Mouse (Mus musculus) right cerebral cortex, postnatal 10 days (tissue): Measurements from ENCODE around the gene Cdc42bpb.
A peak's percentile ranks its signal among the peaks of the same experiment; 100 is the strongest.

Source experiments
- DNase-seq, 2 experiments: peaks; one replicate each; pipeline ENCODE4 v3.0.0; 2021; ENCODE audit warnings: low spot score in 2 of 2

Cdc42bpb gene

GRCm38 (mm10) chr12:111386642-111387120, 9.2 kb upstream of the Cdc42bpb start:
- no peak for DNase-seq

GRCm38 (mm10) chr12:111385883-111386641, 8.5 kb upstream of the Cdc42bpb start:
- no peak for DNase-seq

GRCm38 (mm10) chr12:111378812-111379211, 1.3 kb upstream of the Cdc42bpb start:
- no peak for DNase-seq

DNA sequence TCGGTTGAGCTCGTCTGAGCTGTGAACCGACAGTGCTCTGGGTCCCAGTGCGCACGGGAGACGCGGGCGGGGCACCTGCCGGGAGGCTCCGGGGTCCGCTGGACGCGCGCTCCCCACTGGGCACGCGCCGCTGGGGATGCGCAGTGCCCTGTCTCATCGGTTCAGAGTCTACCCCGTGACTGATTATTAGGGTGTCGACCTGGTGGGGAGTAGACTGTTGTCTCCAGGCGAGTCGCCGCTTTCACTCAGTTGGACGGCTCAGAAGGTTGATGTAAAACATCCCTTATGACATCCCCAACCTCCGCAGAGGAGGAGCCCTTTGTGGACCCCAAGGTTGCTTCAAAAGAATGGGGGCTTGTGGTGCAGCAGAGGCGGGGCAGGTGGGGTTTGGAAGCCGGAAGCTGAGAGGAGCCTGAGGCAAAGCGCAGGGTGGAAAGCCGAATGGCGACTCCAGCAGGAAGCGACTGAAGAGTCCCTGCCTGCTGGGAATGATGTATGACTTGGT, 520 bp upstream of the Cdc42bpb start:
- DNase-seq, result peak in 1 of 2 experiments; percentile 56

- peak; percentile 65 to 70 for DNase-seq
Measured at GRCm38 (mm10) chr12:111376826-111377331, 639 bp downstream of the Cdc42bpb start.

GRCm38 (mm10) chr12:111376053-111376452, 1.5 kb downstream of the Cdc42bpb start:
- no peak for DNase-seq

- no peak for DNase-seq
Measured at GRCm38 (mm10) chr12:111375559-111375958, 2.0 kb downstream of the Cdc42bpb start.

DNA sequence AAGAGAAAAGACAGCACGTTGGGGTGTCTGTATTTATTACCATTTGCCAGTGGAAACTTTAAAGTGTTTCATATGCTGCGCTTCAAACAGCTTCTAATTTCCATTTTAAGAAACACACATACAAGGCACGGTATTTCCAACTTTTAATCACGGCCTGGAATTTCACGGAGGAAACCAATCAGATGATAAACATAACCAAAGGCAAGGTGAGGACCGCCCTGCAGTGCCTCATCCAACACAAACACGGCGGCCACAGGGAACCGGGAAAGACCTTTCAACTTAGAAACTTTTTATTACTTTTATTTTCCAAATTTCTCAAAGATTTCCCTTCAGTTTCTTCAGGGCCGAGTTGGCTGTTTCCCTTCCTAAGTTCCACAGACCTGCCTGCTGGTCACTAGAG, 2.8 kb downstream of the Cdc42bpb start:
- no peak for DNase-seq

- no peak for DNase-seq
Measured at GRCm38 (mm10) chr12:111373411-111373810, 4.1 kb downstream of the Cdc42bpb start.

GRCm38 (mm10) chr12:111371905-111372304, 5.6 kb downstream of the Cdc42bpb start:
- no peak for DNase-seq

GRCm38 (mm10) chr12:111370249-111370648, 7.3 kb downstream of the Cdc42bpb start:
- DNase-seq, result no peak

DNA sequence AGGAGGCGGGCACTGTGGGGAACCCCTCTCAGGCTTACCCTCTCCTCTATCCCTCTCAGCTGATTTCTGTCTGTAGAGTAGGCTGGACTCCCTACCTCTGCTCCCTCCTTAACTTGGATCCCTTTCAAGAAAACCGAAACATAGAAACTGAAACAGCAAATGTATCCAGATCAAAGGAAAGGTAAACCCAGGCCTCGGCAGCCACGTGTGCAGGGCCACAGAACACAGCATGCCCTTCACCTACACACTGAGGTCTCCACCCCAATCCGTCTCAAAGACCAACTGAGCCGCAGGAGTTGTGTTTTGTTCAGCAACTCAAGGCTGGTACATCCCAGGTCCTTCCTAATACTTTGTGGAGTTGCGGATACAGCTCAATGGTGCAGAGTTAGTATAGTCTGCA, 10.5 kb downstream of the Cdc42bpb start:
- no peak for DNase-seq

DNA sequence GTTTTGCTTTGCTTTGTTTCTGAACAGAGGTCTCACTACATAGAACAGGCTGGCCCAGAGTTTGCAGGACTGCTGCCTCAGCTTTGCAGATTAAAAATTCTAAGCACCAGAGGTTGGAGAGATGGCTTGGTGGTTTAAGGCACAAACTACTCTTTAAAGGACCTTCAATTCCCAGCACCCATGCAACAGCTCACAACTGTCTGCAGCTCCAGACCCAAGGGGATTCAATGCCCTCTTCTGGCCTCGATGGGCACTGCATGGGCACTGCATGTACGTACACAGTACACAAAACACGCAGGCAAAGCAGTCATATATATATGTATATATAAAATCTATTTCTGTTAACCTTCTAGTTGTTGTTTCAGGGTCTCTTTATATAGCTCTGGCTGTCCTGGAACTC, 13.3 kb downstream of the Cdc42bpb start:
- no peak for DNase-seq

DNA sequence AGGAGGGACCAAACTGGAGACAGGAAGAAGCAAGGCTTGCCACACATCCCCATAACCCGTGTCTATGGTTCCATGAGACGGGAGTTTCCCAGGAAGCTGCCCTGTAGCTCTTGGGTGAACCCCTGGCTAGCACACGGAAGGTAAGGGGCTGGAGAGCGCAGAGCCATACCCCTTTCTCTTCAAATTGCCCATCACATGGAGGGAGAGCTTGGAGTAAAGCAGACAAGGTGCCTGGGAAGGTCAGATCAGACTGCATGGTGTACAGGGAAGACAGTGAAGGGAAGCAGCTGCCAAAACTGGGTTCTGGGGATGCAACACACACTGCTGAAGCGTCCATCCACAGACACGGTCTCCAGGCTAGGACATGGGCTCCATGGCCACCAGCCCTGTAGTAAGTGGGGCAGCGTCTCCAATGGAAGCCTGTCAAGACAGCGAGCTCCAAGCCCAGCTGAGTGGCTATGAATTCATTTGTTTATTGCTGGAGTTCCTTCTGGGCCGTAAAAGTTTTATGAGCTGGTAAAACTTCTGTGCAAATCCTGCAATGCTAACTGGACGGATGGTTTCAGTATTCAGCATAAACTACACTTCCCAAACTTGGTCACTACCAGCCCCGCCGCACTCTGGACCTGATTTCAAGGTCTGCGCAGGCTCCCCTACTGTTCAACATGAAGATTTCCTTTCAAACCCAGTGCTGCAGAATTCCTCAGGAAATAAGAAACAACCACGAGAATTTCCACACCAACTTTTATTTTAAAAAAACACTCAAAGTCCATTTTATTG, 16.0 kb downstream of the Cdc42bpb start:
- no peak for DNase-seq

DNA sequence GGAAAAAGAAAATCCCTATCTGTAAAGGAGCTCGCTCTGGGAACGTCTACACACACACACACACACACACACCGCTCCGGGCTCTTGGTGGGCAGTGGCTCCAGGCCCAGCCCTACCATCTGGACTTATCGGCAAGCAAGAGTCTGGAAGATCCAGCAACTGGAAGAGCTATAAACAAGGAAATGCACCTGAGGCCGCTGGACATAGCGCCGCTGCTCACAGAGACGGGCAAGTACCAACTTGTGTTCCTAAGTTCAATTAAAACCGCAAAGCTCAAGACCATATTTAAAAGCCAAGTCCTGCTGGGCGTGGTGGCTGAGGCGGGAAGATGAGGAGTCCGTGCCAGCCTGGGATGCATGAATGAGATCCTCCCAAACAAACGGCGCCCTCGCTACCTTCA, 16.8 kb downstream of the Cdc42bpb start:
- DNase-seq, result no peak

- DNase-seq, result no peak
Measured at GRCm38 (mm10) chr12:111356216-111356615, 21.3 kb downstream of the Cdc42bpb start.

GRCm38 (mm10) chr12:111354142-111354541, 23.4 kb downstream of the Cdc42bpb start:
- DNase-seq, result no peak

- DNase-seq, result no peak
Measured at GRCm38 (mm10) chr12:111353439-111353915, 24.0 kb downstream of the Cdc42bpb start.

- DNase-seq, result no peak
Measured at GRCm38 (mm10) chr12:111353008-111353407, 24.5 kb downstream of the Cdc42bpb start.

DNA sequence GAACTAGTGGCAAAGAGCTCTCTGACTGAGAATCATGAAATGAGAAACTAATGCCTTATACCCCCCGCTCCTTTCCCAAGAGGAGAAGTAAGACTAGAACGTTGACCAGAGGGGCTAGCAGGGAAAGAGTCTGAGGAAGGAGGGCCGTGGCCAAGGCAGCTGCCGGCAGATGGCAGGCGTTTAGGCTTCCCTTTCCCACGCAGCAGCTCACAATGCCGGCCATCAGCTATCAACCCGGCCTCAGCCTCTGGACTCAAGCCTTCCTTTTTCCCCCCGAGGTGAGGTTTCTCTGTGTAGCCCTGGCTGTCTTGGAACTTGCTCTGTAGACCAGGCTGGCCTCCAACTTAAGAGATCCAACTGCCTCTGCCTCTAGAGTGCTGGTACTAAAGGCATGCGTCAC, 25.0 kb downstream of the Cdc42bpb start:
- DNase-seq, result no peak

DNA sequence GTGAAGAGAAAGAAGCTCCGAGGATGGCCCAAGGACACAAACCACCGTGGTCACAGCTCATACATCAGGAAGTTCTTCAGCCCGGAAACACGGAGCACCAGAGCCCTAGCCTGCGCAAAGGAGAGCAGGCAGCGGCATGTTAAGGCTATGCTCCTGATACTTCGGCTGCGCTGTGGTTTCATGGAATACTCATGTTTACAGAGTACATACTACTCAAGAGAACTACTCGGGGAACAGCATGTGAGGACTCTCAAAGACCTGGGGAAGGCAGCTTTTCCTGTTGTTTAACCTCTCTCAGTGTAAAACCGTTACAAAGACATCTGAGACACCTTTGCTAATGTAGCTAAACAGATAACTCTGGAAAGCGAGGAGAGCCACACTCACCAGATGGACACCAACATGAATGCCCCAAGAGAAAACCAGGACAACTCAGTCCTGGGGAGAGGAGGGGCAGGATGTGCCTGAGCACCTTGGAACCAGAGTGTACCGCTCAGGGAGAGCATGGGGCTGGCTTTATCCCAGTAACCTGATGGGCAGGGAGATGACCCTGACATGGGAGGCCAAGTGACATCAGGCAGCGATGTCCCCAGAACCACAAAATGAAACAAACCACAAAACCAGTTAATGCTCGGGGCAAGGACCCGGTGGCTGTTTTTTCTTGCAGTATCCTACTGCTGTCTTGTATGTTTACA, 27.8 kb downstream of the Cdc42bpb start:
- no peak for DNase-seq

DNA sequence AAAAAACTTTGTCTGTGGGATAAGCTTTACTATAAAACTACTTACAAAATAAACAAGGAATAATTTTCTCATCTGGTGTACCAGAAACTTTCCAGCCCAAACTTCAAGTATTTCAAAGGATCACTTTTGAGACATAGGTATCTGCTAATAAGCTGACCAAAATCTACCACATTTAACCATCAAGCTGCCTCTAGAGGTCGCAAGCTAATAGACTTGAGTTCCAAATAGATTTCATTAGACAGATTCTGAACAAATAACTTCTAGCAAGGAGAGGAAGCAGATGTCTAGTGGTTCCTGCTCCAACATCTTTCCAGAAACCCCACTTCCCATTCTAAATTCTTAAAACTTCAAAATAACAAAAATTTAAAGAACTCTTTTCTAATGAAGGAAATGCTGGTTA, 33.6 kb downstream of the Cdc42bpb start:
- DNase-seq, result no peak
